Mouse (Mus musculus) CH12.LX (cell line): ENCODE measurements at regions not wholly inside any gene's neighbourhood (a gene's known extent, or its start where the extent isn't known, plus 50 kb on each side); places are given as distances from the start of the nearest gene placed in this dataset.

Experiments used
- CHD2 ChIP-seq: IDR thresholded peaks from 2 replicates; pipeline ENCODE4 v1.6.1; 2011; ENCODE audit warnings: low read length, improper control_type of control experiment
- CTCF ChIP-seq, 2 experiments: IDR thresholded peaks in 1 of 2; conservative IDR thresholded peaks in 1 of 2; 2 replicates each; pipeline ENCODE4 v1.5.1; 2011 to 2012; ENCODE audit warnings: low read depth in 2 of 2, low read length in 2 of 2, improper control_type of control experiment in 1 of 2, inconsistent platforms in 1 of 2, mild to moderate bottlenecking in 1 of 2, moderate library complexity in 1 of 2
- E2F4 ChIP-seq: IDR thresholded peaks from 2 replicates; pipeline ENCODE4 v1.6.1; 2011; ENCODE audit warnings: low read depth, low read length, improper control_type of control experiment; ENCODE audit not compliant: insufficient replicate concordance
- GABPA ChIP-seq: IDR thresholded peaks from 2 replicates; pipeline ENCODE4 v1.6.1; 2012; ENCODE audit warnings: low read depth, low read length, improper control_type of control experiment, inconsistent platforms; ENCODE audit not compliant: insufficient replicate concordance
- POLR2A ChIP-seq: IDR thresholded peaks from 2 replicates; pipeline ENCODE4 v1.6.1; 2011; ENCODE audit warnings: low read depth, mild to moderate bottlenecking, improper control_type of control experiment, low read length
- UBTF ChIP-seq: IDR thresholded peaks from 2 replicates; pipeline ENCODE4 v1.6.1; 2012; ENCODE audit warnings: low read depth, mild to moderate bottlenecking, inconsistent platforms, low read length, improper control_type of control experiment, moderate library complexity
- ZMIZ1 ChIP-seq: IDR thresholded peaks from 2 replicates; pipeline ENCODE4 v1.6.1; 2012; ENCODE audit warnings: low read depth, mild to moderate bottlenecking, inconsistent platforms, low read length, improper control_type of control experiment

DNA sequence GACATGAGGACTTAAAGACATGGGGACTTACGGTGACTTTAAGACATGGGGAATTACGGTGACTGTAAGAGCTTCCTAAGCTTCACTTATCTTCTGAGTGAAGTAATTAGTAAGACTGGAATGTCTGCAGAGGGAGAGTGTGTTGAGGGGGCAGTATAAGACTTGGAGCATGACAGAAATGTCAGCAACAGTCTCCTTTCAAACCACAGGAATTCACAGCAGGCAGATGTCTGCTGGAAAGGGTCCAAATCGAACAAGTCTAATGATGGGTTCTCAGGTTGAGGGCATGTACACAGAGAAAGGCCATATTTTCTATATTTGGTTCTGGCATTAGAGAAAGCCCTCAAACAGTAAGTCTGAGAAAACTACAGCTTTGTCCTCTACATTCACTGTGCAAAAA, 705.2 kb downstream of the Rapgef2 start:
- TF ChIP-seq POLR2A: no peak
- no peak for TF ChIP-seq CTCF (conservative IDR thresholded peaks at IDR 0.05 in 1 of 2, IDR thresholded peaks at IDR 0.05 in 1 of 2; ENCODE audit: low read depth in 2 of 2, low read length in 2 of 2)
- TF ChIP-seq GABPA: no peak
- no peak for TF ChIP-seq ZMIZ1
- no peak for TF ChIP-seq CHD2
- no peak for TF ChIP-seq E2F4
- no peak for TF ChIP-seq UBTF
